Mouse (Mus musculus): ENCODE measurements at regions not wholly inside any gene's neighbourhood (a gene's known extent, or its start where the extent isn't known, plus 50 kb on each side); places are given as distances from the start of the nearest gene placed in this dataset.

DNA sequence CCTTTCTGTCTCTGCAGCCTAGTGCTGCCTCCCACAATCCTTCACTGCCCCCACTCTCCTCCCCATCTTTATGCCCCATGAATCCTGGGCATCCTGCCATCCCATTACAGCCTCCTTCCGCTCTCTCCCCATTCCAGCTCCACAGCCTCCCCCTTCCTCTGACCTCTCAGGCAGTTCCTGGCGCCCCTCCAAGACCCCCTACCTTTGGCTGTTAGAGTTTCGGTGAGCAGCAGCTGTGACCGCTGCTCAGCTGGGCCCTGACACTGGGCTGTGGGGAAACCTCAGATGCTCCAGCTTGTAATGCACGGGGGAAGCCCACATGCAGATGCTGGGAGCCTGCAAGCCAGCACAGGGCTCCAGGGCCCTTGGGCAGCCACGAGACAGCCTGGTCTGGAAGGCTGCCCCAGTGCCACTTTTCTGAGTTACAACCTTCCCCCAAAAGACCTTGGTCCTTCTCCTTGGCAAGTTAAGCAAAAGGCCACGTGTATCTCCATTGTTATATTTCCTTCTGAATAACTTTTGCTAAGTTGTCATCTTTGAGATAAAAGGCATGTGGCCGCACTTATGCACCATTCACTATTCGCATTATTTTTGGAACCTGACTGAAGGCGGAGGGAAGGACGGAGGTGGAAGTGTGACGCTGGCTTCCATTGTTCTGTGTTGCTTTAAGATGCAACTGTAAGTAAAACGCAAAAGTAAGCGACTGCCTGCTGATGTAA, 330.6 kb upstream of the Mki67 start:
- Histone ChIP-seq H3K4me3 (peak overlapping the region; percentile 21; the same call in 1 of the 2 replicates), H3K36me3 (replicated peaks) (no peaks in the 10 kb centered on the region), H3K27me3 (replicated peaks; ENCODE audit: low read depth, poor library complexity, severe bottlenecking) (peaks cover 22% of the 10 kb centered on the region), H3K27ac (replicated peaks) (peak overlapping the region; percentile 88), H3K9me3 (no peaks in the 10 kb centered on the region), H3K4me1 (peaks cover 79% of the 10 kb centered on the region)
- peak; percentile 43 for DNase-seq (ENCODE audit: low spot score)
- 28% methylated on average over 14 of the region's 14 CpGs for WGBS

DNA sequence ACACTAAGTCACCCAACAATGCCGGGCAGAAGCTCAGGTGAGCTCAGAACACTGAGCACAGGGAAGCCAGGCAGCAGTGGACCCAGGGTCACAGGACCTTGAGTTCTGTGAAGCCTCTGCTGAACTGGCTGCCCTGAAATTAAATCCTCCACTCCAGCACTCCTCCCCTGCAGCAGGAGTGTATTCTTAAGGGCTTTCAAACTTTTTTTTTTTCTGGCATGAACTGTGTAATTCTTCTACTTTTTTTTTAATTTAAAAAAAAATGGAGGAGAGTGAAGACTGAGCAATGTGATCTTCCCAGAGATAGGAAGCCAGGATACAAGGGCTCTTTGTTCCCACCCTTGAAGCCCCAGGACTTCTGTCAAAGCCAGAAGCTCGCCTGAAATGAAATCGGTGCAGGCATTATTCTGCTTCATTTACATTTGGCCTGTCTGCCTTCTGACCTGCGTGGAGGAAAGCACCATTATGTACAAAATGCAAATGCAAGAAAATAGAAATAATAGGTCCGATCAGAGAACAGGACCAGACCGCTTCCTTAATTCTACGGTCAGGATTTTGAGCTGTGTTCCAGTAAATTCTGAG, 331.3 kb upstream of the Mki67 start:
- Histone ChIP-seq H3K9me3 (no peaks in the 10 kb centered on the region), H3K4me3 (peak overlapping the region; percentile 21; the same call in 1 of the 2 replicates), H3K4me1 (peaks cover 73% of the 10 kb centered on the region), H3K27me3 (replicated peaks; ENCODE audit: low read depth, poor library complexity, severe bottlenecking) (peaks cover 28% of the 10 kb centered on the region), H3K36me3 (replicated peaks) (no peaks in the 10 kb centered on the region), H3K27ac (replicated peaks) (peak overlapping the region; percentile 88)
- DNase-seq (ENCODE audit: low spot score): peak; percentile 43
- 21% methylated on average over 7 of the region's 7 CpGs for WGBS

- DNase-seq (ENCODE audit: low spot score): peak; percentile 39
- H3K27ac ChIP-seq (replicated peaks): peak overlapping the region; percentile 78
- 48% methylated on average over 7 of the region's 8 CpGs for WGBS
- H3K4me3 ChIP-seq: no peak overlapping the region
- H3K4me1 ChIP-seq: peaks cover 66% of the 10 kb centered on the region
- no peaks in the 10 kb centered on the region for H3K36me3 ChIP-seq (replicated peaks)
- no peaks in the 10 kb centered on the region for H3K9me3 ChIP-seq
- H3K27me3 ChIP-seq (replicated peaks; ENCODE audit: low read depth, poor library complexity, severe bottlenecking): peaks cover 21% of the 10 kb centered on the region
These were observed 332.9 kb upstream of the Mki67 start for GRCm38 (mm10) chr7:136048925-136049586.

DNA sequence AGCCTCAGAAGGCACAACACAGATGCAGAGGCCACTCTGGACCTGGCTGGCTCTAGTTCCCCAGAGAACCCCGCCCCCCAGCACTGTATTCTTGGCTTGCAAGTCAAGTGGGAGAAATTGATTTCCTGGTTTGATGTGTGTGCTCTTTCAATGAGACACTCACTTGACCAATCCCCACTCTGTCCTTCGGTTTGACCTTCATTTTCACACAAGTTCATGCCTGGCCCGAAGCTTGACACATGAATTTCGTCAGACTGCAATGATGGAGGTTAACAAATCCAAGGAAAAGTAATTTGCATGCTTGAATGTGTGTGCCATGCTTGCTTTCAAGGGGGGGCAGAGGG, 333.4 kb upstream of the Mki67 start:
- Histone ChIP-seq H3K27ac (replicated peaks) (peak overlapping the region; percentile 78), H3K36me3 (replicated peaks) (no peaks in the 10 kb centered on the region), H3K27me3 (replicated peaks; ENCODE audit: low read depth, poor library complexity, severe bottlenecking) (peaks cover 21% of the 10 kb centered on the region), H3K4me3 (no peak overlapping the region), H3K9me3 (no peaks in the 10 kb centered on the region), H3K4me1 (peaks cover 61% of the 10 kb centered on the region)
- DNase-seq (ENCODE audit: low spot score): peak; percentile 33
- WGBS: 59% methylated on average over 4 of the region's 4 CpGs

DNA sequence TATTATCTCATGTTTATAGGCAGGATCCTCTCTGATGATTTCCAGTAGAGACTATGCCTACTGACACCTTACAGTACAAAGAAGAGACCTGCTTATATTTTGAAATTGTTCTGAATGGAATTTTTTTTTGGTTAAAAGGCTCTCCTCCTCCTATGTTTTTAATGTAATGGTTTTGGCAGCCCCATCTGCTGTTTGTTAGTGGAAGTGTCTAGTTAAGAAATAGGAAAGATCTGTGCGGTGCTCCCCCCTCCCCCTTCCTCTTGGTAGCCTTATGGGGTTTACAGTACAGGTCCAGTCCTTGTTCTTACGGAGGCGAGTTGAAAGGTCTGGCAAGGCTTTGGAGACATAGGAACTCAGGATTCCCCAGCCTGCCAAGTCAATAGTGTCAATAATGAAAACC, 334.0 kb upstream of the Mki67 start:
- Histone ChIP-seq H3K4me3 (no peak overlapping the region), H3K4me1 (peaks cover 56% of the 10 kb centered on the region), H3K9me3 (no peaks in the 10 kb centered on the region), H3K27ac (replicated peaks) (peak overlapping the region; percentile 35), H3K36me3 (replicated peaks) (no peaks in the 10 kb centered on the region), H3K27me3 (replicated peaks; ENCODE audit: low read depth, poor library complexity, severe bottlenecking) (peaks cover 21% of the 10 kb centered on the region)
- 61% methylated on average over 3 of the region's 3 CpGs for WGBS
- DNase-seq (ENCODE audit: low spot score): no peak

DNA sequence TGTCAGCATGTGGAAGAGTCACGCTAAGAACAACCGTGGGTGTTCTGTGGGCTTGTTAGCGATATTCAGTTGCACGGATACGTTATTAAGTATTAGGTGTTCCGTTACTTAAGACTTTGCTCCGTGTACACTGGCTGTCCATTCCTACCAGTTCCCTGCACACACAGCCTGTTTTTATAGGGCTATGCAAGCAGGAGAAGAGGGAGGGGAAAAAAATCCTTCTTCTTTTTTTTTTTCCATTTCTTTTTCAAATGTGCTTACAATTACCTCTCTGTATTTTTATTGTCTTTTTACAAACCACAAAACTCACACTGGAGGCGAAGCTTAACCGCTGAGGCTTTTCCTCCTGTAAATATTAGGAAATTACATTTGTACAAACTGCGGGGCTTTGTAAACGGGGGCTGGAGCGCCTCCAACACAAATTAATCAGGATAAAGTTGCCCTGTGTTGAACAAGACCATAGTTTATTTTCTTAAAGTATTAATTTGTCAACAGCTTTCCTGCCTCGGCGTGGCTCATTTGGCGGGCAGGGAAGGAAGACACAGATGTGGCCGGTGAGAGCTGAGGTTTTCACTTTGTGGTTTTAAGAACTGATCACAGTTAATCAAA, 340.8 kb upstream of the Mki67 start:
- H3K4me1 ChIP-seq: peaks cover 50% of the 10 kb centered on the region
- 0 out of 2 replicates have a peak overlapping the region, but pooled peaks have one; percentile 40 for H3K27ac ChIP-seq (replicated peaks)
- DNase-seq (ENCODE audit: low spot score): no peak
- H3K36me3 ChIP-seq (replicated peaks): no peaks in the 10 kb centered on the region
- no peaks in the 10 kb centered on the region for H3K9me3 ChIP-seq
- peaks cover 6% of the 10 kb centered on the region; the same call in 1 of the 2 replicates for H3K27me3 ChIP-seq (replicated peaks; ENCODE audit: low read depth, poor library complexity, severe bottlenecking)
- no peak overlapping the region for H3K4me3 ChIP-seq
- WGBS: 50% methylated on average over 16 of the region's 16 CpGs

- Histone ChIP-seq H3K36me3 (replicated peaks) (no peaks in the 10 kb centered on the region), H3K27ac (replicated peaks) (peak overlapping the region; percentile 79), H3K4me3 (no peak overlapping the region), H3K4me1 (peaks cover 64% of the 10 kb centered on the region), H3K27me3 (replicated peaks; ENCODE audit: low read depth, poor library complexity, severe bottlenecking) (no peaks in the 10 kb centered on the region), H3K9me3 (no peaks in the 10 kb centered on the region)
- DNase-seq (ENCODE audit: low spot score): no peak
- WGBS: 54% methylated on average over 5 of the region's 5 CpGs
These were observed 342.2 kb upstream of the Mki67 start for GRCm38 (mm10) chr7:136058319-136058718.

GRCm38 (mm10) chr7:136058751-136059681, 342.9 kb upstream of the Mki67 start:
- H3K4me1 ChIP-seq: peaks cover 71% of the 10 kb centered on the region
- no peaks in the 10 kb centered on the region for H3K9me3 ChIP-seq
- no peaks in the 10 kb centered on the region for H3K27me3 ChIP-seq (replicated peaks; ENCODE audit: low read depth, poor library complexity, severe bottlenecking)
- 41% methylated on average over 14 of the region's 14 CpGs for WGBS
- DNase-seq (ENCODE audit: low spot score): peak; percentile 57
- H3K36me3 ChIP-seq (replicated peaks): no peaks in the 10 kb centered on the region
- H3K27ac ChIP-seq (replicated peaks): peak overlapping the region; percentile 76
- H3K4me3 ChIP-seq: no peak overlapping the region

- DNase-seq (ENCODE audit: low spot score): no peak
- WGBS: 44% methylated on average over 11 of the region's 11 CpGs
- no peaks in the 10 kb centered on the region for H3K36me3 ChIP-seq (replicated peaks)
- H3K27ac ChIP-seq (replicated peaks): peak overlapping the region; percentile 88
- no peaks in the 10 kb centered on the region for H3K27me3 ChIP-seq (replicated peaks; ENCODE audit: low read depth, poor library complexity, severe bottlenecking)
- H3K4me3 ChIP-seq: peak overlapping the region; percentile 47; the same call in 1 of the 2 replicates
- H3K4me1 ChIP-seq: peaks cover 78% of the 10 kb centered on the region
- H3K9me3 ChIP-seq: no peaks in the 10 kb centered on the region
These were observed 343.7 kb upstream of the Mki67 start for GRCm38 (mm10) chr7:136059896-136060295.

GRCm38 (mm10) chr7:136060339-136061073, 344.3 kb upstream of the Mki67 start:
- Histone ChIP-seq H3K36me3 (replicated peaks) (no peaks in the 10 kb centered on the region), H3K9me3 (no peaks in the 10 kb centered on the region), H3K27me3 (replicated peaks; ENCODE audit: low read depth, poor library complexity, severe bottlenecking) (no peaks in the 10 kb centered on the region), H3K27ac (replicated peaks) (peak overlapping the region; percentile 88), H3K4me1 (peaks cover 83% of the 10 kb centered on the region), H3K4me3 (peak overlapping the region; percentile 47)
- DNase-seq (ENCODE audit: low spot score): peak; percentile 71
- 8% methylated on average over 29 of the region's 29 CpGs for WGBS

- Histone ChIP-seq H3K27me3 (replicated peaks; ENCODE audit: low read depth, poor library complexity, severe bottlenecking) (no peaks in the 10 kb centered on the region), H3K4me1 (peaks cover 77% of the 10 kb centered on the region), H3K27ac (replicated peaks) (peak overlapping the region; percentile 54), H3K9me3 (no peaks in the 10 kb centered on the region), H3K4me3 (no peak overlapping the region), H3K36me3 (replicated peaks) (no peaks in the 10 kb centered on the region)
- 30% methylated on average over 5 of the region's 5 CpGs for WGBS
- DNase-seq (ENCODE audit: low spot score): peak; percentile 33
These were observed 346.5 kb upstream of the Mki67 start for GRCm38 (mm10) chr7:136062658-136063057.
